Mouse (Mus musculus): ENCODE data around the gene A630001G21Rik.
A peak's percentile ranks its signal among the peaks of the same experiment; 100 is the strongest.

The A630001G21Rik gene

GRCm38 (mm10) chr1:85732581-85732980 lies 45.9 kb downstream of the A630001G21Rik start:
- no peak for DNase-seq

DNA sequence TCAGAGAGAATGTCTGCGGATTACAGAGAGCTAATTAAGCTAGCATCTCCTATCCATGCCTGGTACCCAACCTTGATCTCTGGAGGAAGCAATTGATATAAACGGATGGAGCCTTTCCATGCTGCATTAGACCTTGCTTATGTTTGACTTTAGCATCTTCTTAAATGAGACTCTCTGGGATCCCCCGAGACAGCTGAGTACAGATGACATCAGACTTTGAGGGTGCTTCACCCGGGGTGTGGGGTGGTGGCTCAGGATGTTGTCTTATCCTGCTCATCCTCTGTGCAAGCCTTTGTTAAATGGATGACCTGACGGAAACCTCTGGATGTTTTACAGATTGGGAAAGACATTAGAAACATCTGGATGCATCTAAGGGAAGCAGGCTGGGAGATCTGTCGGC lies 48.0 kb downstream of the A630001G21Rik start:
- DNase-seq, result no peak

DNA sequence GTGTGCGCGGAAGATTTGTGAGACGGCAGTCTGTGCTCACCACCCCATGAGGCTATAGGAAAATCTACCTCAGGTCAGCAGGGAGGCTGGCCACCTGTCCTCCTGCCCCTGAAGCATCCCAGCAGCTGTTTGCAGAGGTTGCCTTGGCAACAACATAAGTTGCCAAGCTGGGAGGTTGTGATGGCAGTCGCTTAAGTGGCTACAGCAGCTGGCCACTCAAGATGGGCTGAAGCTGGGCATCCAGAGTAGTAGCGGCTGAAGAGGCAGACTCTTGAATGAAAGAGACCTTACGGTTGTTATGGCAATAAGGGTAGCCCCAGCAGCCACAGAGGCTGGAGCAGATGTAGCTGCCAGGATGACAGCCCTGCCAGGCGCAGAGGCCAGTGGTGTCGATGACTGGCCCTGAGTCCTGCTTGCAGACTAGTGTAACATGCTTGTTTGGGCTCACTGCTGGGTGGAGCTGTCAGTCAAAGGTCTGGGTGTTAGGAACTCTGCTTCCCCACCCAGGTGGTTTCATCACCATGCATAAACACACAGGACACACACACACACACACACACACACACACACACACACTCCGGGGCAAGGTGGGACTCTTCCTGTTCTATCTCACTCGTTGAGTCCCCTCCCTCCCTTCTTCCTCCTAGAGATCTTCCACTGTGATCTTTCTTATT lies 58.1 kb downstream of the A630001G21Rik start:
- DNase-seq, result no peak

DNA sequence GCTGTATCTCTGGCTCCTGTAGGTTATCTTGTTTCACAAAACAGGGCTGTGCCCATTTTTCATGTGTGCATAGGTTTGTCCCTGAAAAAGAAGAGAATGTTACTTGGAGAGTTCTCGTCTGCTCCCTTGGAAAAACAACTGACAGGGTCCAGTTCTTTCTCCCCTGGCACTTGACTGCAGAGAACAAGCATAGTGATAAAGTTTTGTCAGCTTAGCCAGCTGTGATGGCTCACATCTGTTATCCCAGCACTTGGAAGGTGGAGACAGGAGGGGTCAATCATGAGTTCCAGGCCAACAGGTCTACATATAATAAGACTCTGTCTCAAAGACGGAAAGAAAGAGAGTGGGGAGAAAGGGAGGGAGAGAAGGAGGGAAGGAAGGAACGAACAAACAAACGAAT lies 59.4 kb downstream of the A630001G21Rik start:
- DNase-seq, result no peak

DNA sequence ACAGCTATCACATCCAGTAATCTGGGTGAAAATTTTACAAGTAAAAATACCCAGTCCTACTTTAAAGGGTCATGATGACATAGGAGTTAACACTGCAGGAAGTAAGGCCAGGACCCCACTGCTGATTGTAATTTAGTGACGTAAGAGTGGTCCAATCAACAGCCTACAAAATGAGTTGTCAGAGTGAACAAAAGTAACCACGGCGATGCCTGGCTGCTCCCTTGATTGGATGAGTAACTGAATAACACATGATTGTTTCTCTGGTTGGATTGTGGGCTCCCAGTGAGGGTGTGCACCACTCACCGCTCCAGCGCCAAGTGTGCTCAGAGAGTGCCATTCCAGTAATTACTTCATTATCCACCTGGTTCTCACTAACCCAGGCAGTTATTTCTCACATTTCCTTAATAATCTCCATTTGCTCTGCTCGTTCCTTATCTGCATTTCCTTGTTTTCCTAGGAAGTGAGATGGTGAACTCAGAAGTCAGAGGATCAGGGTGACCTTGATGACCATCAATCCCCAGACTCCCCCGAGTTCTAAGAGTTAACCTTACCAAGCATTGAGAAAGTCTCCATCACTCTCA lies 61.9 kb downstream of the A630001G21Rik start:
- DNase-seq, result no peak

GRCm38 (mm10) chr1:85714501-85714900 lies 63.9 kb downstream of the A630001G21Rik start:
- no peak for DNase-seq

DNA sequence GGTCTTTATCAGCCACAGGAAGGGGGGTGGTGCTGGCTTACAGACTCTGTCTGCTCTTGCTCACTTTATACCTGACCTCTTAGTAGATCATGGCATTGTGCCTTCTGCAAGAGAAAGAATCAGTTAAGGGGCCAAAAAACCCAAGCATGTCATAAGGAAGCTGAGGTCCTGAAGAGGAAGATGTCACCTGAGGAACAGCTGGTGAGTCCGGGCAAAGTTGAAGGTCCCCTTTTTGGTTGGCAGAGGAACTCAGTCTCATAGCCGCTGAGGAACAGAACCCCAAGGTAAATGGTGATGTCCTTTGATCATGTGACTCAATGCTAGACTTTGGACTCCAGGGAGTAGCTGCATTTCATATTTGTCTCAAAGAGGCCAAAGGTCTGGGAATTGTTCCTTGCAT lies 71.7 kb downstream of the A630001G21Rik start:
- DNase-seq, result no peak

DNA sequence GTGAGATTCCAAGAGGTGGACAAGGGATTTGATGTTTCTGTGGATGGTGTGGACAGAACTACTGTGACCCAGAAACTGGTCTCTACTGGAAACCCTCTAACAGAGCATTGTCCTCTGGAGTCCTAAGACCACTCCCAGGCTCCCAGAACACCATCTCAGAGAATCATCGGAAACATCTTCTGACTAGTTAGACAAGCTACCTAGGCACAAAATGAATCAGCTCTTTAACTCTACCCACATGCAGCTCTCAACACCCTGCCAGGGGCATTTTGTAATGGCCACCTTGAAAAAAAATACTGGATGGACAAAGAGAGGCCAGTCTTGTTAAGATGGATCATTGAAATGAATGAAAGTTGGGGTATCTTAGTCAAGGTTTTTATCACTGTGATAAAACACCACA lies 72.9 kb downstream of the A630001G21Rik start:
- DNase-seq, result no peak

- peak; percentile 84 for DNase-seq
These were observed 74.9 kb downstream of the A630001G21Rik start for GRCm38 (mm10) chr1:85703245-85704186.

DNA sequence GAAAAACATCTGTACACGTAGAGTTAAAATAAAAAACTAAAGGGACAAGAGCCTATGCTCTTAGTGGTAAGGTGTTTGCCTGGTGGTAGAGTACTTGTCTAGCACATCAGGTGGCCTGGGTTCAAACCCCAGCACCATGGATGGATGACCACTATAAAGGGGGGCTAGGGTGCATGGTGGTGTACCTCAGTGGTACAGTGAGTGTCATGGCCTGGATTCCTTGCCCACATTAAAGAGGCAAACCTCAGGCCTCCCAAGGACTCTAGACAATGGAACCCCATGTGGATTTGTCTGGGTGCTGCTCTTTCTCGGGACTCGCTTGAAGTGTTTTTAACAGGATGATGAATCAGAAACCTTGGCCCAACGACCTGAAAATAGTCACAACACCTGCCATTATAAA lies 75.9 kb downstream of the A630001G21Rik start:
- no peak for DNase-seq

- no peak for DNase-seq
These were observed 80.5 kb downstream of the A630001G21Rik start for GRCm38 (mm10) chr1:85697721-85698493.

- no peak for DNase-seq
These were observed 82.8 kb downstream of the A630001G21Rik start for GRCm38 (mm10) chr1:85695646-85696045.

DNA sequence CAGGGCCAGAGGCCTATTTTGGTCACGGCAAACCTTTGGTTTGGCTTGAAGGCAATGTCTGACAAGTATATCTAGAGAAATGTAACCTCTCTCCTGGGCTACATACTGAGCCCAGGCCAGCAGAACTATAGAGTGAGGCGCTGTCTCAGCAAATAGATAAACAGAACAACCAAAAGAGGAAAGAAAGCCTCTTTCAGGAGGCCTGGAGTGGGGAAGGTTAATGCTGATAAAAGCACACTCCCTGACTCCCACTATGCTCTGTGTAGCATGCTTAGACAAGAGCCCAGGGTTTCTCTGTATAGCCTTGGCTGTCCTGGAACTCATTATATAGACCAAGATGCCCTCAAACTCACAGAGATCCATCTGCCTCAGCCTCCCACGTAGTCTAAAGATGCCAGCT lies 85.2 kb downstream of the A630001G21Rik start:
- DNase-seq, result no peak

DNA sequence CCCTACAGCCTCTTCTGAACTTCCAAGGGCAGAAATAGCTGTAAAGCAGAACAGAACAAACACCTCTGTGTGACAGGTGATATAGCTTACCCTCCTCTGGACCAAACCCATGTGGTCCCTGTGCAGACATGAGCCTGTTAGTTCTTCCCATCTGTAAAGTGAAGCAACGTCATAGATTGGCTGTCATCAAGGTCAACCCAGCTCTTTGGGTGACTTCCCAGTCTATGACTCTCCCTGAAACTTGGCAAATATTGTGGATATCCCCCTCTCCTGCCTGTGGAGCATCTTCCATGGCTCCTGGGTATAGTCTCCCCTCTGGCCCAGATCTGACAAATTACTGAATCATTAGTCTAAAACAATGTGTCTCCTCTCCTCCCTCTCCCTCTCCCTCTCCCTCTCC lies 86.2 kb downstream of the A630001G21Rik start:
- no peak for DNase-seq

GRCm38 (mm10) chr1:85690544-85690943 lies 87.9 kb downstream of the A630001G21Rik start:
- DNase-seq, result no peak

GRCm38 (mm10) chr1:85687346-85687745 lies 91.1 kb downstream of the A630001G21Rik start:
- DNase-seq, result no peak

GRCm38 (mm10) chr1:85686666-85687065 lies 91.8 kb downstream of the A630001G21Rik start:
- DNase-seq, result no peak

GRCm38 (mm10) chr1:85680226-85680625 lies 98.2 kb downstream of the A630001G21Rik start:
- DNase-seq, result no peak

Measured in layer of hippocampus, adult 9-11 months (tissue).